Mouse (Mus musculus) left cerebral cortex, postnatal 14 days (tissue): ENCODE results near the gene 3830406C13Rik. TPM values are rescaled to one million over a fixed set of nuclear protein-coding genes. Genes with fewer than 3 reads are reported as not detected.
A peak's percentile ranks its signal among the peaks of the same experiment; 100 is the strongest.
"Not testable (repeated sequence)": the region's sequence is repeated elsewhere in the genome, so short reads cannot be mapped to it uniquely, and the experiment has no call there.

Source experiments
- DNase-seq, 2 experiments: peaks; one replicate each; pipeline ENCODE4 v3.0.0; 2021 to 2022; ENCODE audit warnings: low spot score in 2 of 2, mixed read lengths in 1 of 2
- intact Hi-C: fragments of 180-260 bp; cut with DNase I; formaldehyde crosslinking; loops from one replicate; pipeline ENCODE4 v1.15.1; 2025
- long read RNA-seq, 2 experiments: library from polyadenylated mRNA; stranded (forward); transcript quantifications; one replicate each; pipeline ENCODE4 v2.0.0; 2021
- total RNA-seq, 2 experiments: library from RNA; stranded (reverse); gene quantifications; 2 replicates each; pipeline ENCODE4 v1.2.3; 2021

The 3830406C13Rik gene
- 10 to 100 TPM; 31.7 to 33.9 TPM for total RNA-seq
- long read RNA-seq, experiment 1, transcript 3830406C13Rik-202 (5 exons, 2,452 nt), result major isoform, 21 of 62 reads
- long read RNA-seq, experiment 1, transcript 3830406C13Rik-214 (4 exons, 431 nt), result minor isoform, 11 of 62 reads
- long read RNA-seq, experiment 1, transcript 3830406C13Rik-206 (5 exons, 2,292 nt), result minor isoform, 6 of 62 reads
- long read RNA-seq, experiment 1, transcript 3830406C13Rik-201 (6 exons, 2,477 nt), result minor isoform, 5 of 62 reads
- long read RNA-seq, experiment 1, partial matches to known transcripts, result 3 of 62 reads
- long read RNA-seq, experiment 1, other reads (novel, unspliced or antisense), result 5 of 62 reads
- long read RNA-seq, experiment 2, transcript 3830406C13Rik-214 (4 exons, 431 nt), result major isoform, 11 of 37 reads
- long read RNA-seq, experiment 2, transcript 3830406C13Rik-202 (5 exons, 2,452 nt), result major isoform, 11 of 37 reads
- long read RNA-seq, experiment 2, partial matches to known transcripts, result 0 of 37 reads
- long read RNA-seq, experiment 2, other reads (novel, unspliced or antisense), result 6 of 37 reads

DNA sequence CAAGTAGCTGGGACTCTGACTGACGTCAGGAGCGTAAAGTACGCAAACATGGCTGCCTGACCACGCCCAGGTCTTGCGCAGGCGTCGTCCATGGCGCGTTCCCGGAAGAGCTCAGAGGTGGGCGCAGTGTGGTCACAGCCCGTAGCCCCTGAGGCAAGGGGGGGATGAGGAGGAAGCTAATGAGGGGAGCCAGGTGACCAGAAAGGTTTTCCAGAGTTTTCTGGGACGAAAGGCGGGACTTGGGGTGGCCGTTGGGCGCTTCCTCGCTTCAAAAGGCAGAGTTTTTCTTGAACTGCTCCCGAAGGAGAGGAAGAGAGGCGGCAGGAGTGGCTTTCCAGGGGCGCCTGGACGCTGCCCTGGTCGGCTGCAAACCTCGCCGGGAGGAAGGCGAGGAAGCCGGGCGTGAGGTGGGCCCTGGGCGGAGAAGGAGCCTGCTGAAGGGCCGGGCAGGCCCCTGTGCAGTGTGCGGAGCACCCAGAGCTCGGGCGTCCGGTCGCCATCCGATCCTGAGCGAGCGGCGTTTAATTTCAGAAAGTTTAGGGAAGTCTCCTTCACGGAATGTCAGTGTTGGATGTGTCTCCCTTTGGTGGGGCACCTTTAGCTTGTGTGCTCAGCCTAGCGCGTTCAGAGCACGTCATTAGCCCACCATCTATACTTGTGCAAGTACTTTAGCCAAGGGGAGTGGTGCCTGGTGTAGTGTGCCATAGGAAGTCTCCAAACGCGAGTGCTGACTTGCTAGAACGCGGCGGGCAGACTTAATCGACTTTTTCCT lies at the start of gene 3830406C13Rik:
Gene 3830406C13Rik (plus strand): TSS at position 33 of the 772 bp plus-strand sequence.
- intact Hi-C loops, result loop anchor here (5.0 to 10.0 kb wide), 2 partner anchors 50 to 127 kb away; no protein-coding TSS in a partner anchor
- DNase-seq, result peak; percentile 84 to 87

DNA sequence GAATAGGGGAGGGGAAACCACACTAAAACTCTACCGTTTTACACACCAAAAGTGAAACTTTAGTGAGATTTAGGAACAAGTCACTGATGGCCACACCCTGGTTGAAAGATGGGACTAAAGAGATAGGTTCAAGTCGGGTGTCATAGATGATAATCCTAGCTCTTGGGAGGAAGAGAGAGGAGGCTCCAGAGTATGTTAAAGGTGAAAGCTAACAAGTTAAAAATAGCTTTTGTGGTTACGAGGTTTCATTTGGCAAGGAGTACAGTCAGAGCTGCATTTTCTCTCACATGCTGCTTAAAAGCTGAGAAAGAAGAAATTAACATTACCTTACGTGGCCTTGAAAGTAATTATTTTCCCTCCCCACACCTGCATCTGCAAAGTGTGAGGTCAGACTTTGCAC lies 40.2 kb upstream of the 3830406C13Rik start:
- intact Hi-C loops, result no loop called here
- no peak for DNase-seq

DNA sequence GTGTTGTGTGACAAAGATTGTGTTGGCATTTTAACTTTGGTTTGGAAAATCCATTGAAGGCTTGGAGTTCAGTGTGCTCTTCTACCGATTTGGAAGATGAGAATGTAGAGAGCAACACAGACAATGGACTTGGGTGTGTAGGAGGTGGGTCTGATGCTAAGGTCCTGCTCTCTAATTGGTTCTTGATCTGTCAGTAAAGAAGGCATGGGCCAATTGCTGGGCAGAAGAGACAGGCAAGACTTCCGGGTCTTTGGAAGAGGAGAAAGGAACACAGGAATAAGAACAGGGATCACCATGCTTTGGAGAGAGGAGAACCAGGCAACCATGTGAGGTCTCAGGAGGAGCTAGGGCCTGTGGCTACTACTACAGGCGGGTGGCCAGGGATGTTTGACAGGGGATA lies 7.9 kb upstream of the 3830406C13Rik start:
- no peak for DNase-seq
- intact Hi-C loops, result no loop called here

DNA sequence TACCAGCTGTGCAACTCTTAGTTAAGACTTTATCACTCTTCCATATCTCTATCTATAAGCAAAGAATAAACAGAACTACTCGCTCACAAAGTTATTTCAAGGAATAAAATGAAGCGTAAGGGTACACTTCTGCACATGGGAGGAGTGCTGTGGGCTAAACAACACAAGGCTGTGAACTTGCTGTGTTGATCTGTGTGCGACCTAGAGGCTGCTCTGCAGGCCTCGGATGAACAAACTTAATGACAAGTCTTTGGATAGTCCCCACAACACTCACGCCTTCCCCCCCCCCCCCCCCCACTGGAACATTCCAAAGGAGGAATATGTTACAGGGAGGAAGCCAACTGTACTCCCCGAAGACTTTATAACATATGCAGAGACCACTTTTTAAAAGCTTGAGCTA lies 332 bp upstream of the 3830406C13Rik start, which contains the start of gene Gm49355:
Gene Gm49355 (plus strand): TSS at position 336 of the 400 bp plus-strand sequence.
- DNase-seq, result no peak
- intact Hi-C loops, result loop anchor here (5.0 to 10.0 kb wide), 2 partner anchors 49 to 126 kb away; no protein-coding TSS in a partner anchor

DNA sequence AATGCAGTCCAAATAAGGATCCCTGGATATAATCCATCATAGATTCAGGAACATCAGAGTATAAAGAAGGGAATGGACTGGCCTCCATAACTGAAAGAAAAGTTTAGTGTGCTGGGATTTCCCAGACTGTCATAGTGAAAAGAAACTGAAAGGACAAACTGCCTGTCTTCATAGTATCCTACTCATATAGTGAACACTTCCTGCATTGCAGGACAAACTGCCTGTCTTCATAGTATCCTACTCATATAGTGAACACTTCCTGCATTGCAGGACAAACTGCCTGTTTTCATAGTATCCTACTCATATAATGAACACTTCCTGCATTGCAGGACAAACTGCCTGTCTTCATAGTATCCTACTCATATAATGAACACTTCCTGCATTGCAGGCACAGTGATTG lies 5.8 kb downstream of the 3830406C13Rik start:
- intact Hi-C loops, result loop anchor here (10.0 kb wide), 1 partner anchor 55 kb away; no protein-coding TSS in a partner anchor

DNA sequence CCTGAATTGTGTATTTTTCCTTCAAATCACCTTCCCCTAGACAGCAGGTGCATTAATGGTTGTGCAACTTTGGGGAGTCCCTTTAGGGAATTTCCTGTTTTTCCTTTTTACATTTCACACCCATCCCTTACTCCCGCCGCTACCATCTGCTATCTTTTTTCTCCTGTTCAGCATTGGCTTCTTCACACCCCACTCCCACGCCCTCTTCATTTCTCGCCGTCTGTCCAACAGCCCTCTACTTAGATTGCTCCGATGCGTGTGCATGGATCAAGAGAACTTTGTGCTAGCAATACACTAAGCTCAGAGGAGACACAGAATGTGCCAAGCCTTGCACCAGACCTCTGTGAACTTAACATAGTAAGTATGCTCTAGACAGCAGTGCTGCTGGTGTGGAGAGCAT lies 12.4 kb downstream of the 3830406C13Rik start:
- intact Hi-C loops, result no loop called here
- peak; percentile 72 to 75 for DNase-seq

More for the DNA sequence above, 5.8 kb downstream of the 3830406C13Rik start:
- DNase-seq, result not testable (repeated sequence)

DNA sequence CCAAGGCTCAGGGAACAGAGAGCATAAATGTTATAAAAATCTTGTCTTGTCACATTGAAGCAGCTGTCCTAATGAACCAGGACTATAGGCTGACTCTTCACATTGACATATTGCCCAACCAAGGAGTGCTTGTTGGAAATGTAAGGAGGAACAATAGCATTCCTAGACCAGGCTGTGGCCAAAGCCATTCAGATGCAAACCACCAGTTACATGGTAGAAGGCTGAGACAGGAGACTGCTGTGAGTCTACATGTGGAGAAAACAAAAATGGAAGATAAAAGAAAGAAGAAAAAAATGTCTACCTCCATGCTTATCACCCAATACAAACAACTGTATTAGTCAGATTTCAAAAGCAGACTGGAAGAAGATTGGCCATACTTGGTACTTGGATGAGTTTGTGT lies 15.2 kb downstream of the 3830406C13Rik start:
- DNase-seq, result no peak
- intact Hi-C loops, result no loop called here

DNA sequence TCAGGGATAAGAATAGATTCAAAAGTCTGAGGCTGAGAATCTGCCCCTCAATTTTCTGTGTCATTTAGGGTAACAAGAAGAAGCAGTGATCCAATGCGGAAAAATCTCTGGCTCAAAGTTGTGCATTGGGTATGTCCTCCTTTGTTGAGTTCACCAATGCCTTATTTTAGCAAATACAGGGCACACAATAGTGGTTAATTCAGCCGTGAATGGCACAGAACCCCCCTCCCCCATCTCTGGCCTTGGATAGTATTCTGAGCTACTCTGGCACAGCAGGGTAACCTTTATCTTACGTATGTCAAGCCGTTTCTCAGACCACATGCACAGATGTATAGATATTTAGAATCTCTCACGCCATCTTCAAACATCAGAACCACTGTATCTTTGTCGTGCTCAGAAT lies 15.7 kb downstream of the 3830406C13Rik start:
- DNase-seq, result no peak
- intact Hi-C loops, result loop anchor here (2.0 to 10.0 kb wide), 2 partner anchors 231 to 895 kb away; no protein-coding TSS in a partner anchor

DNA sequence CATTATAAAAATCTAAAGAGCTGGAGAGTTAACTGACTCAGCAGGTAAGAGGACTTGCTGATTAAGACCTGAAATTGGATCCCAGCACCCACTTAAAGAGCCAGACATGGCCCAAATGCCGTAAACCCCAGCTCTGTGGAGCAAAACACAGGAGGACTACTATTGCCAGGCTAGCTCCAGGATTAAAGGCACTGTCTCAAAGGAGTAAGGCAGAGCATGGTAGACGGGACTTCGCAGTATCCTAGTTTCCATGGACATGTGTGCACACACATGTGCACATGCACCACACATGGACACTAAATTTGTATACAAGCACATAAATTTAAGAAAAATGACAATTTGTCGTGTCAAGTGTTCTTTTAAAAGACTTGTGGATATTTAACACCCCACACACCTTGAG lies 16.3 kb downstream of the 3830406C13Rik start:
- intact Hi-C loops, result loop anchor here (2.0 to 10.0 kb wide), 2 partner anchors 231 to 895 kb away; no protein-coding TSS in a partner anchor
- no peak for DNase-seq

DNA sequence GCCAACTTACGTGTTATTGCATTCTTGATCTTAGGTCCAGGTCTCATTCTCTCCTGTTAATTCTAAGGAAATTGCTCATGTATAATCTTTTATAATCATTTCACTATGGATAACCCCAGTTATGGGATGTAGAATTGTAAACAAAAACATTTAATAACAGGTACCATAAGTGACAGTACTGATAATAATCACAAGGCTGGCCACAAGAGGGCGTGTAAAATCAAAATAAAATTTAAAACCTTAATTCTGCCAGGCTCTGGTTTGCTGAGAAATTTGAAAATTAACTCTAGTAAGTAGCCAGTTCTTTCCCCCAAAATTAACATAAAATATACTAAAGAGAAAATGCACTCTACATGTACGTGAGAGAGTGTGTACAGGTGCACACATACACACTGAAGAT lies 16.7 kb downstream of the 3830406C13Rik start:
- peak; percentile 14 to 64 for DNase-seq
- intact Hi-C loops, result loop anchor here (2.0 to 10.0 kb wide), 2 partner anchors 230 to 894 kb away; no protein-coding TSS in a partner anchor

DNA sequence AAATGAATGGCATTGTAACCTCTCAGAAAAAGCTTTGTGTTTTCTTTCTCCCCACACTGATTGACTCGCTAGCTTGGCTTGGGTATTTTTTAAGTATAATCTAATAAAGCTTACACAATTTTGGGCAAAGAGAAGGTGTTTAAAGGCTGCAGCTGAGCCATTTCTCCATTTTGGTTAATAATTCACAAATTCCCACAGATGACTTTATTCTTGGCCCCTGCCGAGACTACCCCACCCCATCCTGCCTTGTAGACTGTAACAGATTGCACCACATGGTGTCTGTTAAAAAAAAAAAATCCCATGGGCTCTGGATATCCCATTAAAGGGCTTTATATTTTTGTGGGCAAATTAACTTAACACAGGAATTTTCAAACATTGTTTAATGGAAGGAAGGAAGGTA lies 19.1 kb downstream of the 3830406C13Rik start:
- DNase-seq, result no peak
- intact Hi-C loops, result loop anchor here (10.0 kb wide), 1 partner anchor 892 kb away; no protein-coding TSS in a partner anchor

DNA sequence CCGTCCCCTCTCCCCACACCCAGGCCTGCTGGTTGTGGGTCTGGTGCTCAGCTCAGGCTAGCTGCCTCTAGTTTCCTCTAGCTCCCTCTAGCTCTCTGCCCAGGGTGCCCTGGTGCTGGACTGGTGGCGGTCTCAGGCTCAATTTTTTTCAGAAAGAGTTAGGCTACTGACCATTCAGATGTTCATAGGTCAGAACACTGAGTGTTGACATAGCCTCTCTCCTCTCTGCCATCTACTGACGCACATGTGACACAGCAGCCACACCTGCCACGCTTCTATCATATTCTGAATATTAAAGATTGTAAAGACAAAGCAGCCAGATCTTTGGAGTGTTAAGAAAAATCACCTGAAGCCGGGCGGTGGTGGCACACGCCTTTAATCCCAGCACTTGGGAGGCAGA lies 49.6 kb downstream of the 3830406C13Rik start:
- no peak for DNase-seq

DNA sequence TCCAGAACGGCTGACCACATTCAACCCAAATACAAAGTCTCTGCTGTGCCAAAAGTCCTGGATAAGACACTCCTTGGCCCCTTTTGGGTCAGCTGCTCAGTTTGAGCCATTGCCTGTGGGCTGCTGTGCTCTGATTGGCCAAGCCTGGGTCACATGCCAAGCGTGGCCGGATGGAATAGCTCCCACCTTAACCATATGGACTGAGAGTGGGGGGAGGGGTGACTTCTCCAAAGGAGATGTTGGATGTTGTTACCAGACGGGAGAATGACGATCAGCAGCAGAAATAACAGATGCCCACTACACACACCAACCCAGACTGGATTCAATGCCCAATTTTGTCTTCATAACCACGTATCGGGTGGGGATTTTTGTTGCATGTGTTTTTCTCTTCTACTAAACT lies 51.0 kb downstream of the 3830406C13Rik start:
- intact Hi-C loops, result no loop called here
- DNase-seq, result peak in 1 of 2 experiments; percentile 38

More for the DNA sequence above, 49.6 kb downstream of the 3830406C13Rik start:
- intact Hi-C loops, result no loop called here

DNA sequence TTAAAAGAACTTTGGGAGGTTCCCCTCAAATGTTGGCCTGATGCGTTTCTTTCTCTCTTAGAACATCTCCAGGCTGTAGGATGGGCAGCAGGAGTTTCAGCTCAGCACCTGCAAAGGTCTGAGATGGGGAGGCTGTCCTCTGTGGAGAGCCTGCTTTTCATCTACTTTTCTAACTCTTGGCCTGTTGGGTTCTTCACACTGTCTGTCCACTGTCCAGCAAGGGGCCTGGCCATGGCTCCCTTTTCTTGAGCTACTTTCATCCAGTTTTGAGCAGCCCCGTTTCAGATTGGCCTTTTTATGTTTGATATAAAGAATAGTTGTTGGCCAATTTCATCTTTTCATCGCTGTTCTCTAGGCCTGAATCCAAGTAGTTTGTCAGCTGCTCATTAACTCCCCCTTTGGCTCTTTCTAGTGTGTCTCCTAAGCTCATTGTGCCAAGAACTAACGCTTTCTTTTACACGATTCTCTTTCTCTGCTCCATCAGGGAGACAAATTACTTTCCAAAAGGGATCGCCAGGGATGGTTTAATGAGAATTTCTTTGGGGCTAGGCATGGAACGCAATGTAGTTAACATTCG lies 53.5 kb downstream of the 3830406C13Rik start:
- intact Hi-C loops, result no loop called here
- peak in 1 of 2 experiments; percentile 61 for DNase-seq

DNA sequence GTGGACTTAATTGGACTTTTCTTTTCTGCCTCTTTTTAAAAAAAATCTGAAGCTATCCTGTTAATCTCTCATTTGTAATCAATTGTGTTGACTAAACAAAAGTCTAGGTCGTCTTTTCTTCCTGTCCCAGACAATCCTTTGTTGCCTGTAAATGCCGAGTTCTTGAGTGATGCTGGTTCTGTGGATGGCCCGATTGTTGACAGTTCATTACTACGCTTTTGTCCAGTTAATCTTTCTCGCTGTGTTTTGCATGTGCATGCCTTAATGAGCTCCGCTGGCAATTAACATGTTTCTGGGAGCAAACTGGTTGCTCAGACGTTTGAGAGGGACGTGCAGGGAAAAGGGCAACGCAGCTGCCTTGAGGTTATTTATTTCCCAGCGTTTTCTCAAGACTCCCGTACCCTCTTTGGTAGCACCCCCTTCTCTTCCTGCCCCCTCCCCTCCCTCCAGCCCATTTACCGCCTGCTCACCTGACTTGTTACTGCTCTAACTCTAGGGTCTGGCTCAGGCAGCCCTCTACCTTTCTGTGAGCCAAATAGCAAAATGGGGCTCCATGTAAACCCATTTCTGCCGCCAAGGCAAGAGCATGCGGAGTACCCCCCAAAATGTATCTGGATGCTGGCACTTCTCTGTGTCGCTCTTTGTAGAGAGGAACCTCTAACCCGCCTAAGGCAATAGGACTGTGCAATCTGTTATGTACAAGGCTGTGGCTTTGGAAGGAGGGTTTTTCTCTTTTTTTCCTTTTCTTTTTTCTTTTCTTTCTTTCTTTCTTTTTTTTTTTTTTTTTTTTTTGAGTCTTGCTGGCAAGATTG lies 54.2 kb downstream of the 3830406C13Rik start:
- DNase-seq, result peak in 1 of 2 experiments; percentile 64
- intact Hi-C loops, result no loop called here

DNA sequence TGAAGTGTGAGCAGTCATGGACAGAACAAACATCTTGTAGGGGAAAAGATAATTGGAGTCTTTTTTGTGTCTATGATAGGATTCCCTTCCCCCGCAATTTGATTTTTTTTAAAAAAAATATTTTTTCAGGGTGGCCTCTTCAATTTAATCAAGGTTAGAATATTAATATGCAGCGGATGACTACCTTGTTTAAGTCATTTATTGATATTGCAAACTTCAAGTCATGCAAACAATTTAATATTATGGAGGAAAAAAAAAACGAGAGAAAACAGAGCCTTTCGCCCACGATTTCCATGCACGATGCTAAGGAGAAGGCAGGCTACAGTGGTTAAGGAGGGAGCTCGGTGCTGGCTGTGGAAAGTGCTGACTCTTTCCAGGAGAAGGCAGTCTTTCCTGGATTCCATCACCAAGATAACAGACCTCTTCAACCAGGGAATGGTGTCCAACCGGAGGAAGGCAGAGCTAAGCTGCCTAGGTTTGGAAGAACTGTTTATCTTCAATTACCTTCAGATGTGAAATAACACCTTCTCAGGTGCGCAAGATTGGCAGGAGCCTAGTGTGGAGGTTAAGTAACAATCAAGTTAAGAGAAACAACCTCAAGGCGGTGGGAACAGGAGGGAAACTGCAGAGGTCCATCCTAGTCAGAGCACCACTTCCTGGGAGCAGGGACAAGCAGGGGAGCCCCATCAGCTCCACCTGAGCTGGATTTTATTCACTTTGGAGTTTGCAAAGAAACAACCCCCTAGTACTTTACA lies 55.0 kb downstream of the 3830406C13Rik start:
- intact Hi-C loops, result no loop called here

DNA sequence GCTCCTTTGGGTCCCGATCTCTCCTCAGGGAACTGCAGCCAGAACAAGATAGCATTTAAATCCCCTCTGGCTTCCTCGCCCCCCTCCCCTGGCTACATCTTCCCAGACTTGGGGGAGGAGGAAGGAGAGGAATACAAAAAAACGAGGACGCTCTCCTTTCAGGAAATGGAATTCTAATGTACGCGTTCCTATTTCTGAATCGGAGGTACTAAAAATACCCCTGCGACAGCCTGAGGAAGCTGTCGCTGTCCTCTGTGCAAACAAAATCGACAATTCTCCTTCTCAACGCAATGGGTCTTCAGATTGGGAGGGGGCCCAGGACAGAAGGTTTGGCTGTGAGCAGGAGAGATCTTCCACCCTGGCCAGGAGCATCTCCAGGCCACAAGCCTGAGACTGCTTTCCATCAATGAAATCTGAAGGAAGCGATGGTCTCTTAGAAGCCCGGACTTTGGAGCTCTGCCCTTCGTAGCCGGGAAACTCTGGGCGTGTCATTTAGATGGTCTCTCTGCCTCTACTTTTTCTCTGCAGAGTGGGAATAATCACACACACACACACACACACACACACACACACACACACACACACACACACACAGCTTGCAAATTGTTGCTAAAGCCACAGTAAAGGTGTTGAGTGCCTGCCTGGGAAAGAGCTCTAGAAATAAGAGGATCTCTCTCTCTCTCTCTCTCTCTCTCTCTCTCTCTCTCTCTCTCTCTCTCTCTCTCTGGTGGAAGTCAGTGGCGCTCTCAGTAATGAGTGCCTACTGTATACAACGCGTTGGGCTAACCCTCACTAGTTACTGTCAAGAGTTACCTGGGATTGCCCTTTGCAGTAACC lies 56.5 kb downstream of the 3830406C13Rik start:
- intact Hi-C loops, result no loop called here
- DNase-seq, result peak in 1 of 2 experiments; percentile 47

More for the DNA sequence above, 55.0 kb downstream of the 3830406C13Rik start:
- no peak for DNase-seq
